Mouse (Mus musculus): ENCODE measurements at regions not wholly inside any gene's neighbourhood (a gene's known extent, or its start where the extent isn't known, plus 50 kb on each side); places are given as distances from the start of the nearest gene placed in this dataset.
"Not testable (repeated sequence)": the region's sequence is repeated elsewhere in the genome, so short reads cannot be mapped to it uniquely, and the experiment has no call there.

DNA sequence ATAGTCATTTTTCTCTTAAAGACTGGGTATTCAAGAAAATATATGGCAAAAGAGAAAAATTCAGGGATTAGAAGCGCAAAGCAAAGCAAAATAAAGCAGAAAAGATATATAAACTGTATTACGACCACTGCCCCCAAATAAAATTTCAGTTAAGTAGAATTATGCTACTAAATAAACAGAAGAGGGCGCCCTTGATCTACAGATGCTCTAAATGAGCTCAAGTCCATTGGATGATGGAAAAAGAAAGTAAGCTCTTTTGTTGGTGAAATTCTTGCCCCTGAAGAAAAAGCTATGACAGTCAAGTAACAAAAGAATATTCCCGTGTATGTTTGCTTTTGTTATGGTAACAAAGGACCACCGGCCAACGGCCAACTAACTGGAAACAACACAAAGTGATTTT, 165.5 kb upstream of the Stk26 start:
- intact Hi-C loops (cut with DNase I), result loop anchor here (5.0 to 10.0 kb wide), 3 partner anchors 209 to 697 kb away; partner anchors contain the start of gene Rap2c
- DNase-seq, result peak in 1 of 2 experiments; percentile 3

DNA sequence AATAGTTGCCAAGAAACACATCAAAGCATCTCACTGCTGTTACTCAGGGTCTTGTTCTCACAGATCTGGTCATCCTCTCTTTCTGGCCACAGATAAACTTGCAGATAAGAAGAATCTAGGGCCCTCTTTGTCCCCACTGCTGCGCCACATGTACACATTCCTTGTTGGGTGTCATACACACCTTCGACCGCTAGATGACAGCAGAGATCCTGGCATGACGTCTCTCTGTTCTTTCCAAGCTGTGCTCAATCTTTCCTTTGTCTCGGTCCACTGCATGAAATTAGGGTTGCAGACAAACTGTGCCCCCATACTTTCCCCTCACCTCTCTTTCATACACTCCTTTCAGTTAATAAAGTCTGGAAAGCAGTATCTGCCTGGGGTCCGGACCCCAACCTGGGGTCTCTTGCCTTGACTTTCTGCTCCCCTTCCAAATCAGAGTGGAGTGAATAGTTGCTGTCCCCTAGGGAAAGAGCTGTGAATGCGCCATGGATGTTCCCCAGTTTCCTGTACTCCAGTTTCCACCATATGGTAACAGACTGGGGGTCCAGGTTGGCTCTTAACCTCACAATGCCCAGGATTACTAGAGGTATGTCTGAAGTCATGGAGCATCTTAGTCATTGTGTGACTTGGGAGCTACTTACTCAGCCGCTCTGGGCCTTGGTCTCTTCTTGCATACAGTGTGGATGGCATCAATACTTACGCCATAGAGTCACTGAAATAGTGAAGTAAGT, 182.8 kb upstream of the Stk26 start:
- DNase-seq, result peak; percentile 40 to 71
- intact Hi-C loops (cut with DNase I), result no loop called here

DNA sequence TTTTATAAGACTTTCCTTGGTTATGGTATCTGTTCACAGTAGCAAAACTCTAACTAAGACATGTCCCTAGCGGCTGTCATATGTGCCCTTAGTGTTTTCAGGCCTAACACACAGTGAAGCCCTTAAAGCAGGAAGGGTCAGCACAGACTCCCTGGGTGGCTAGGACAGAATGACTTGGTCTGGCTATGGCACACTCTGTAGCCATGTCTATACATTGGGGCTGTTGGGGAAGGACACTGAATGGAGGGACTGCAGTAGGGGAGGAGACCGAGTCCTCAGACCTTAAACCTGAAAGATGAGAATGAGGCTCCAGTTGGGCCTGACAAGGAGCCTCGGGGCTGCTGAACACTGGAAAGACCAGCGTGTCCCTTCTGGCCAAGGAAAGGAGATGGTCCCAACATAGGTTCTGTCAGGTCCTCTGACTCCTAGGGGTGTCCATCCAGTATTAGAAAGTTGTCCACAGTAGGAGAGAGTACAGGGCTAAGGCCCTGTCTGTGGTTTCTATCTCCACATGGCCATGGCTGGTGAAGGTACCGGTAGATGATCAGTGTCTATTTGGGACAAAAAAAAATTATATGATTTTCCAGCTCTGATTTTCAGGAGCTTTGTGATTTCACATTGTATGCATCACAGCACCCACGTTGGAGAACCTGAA, 183.5 kb upstream of the Stk26 start:
- intact Hi-C loops (cut with DNase I), result no loop called here
- DNase-seq, result no peak

DNA sequence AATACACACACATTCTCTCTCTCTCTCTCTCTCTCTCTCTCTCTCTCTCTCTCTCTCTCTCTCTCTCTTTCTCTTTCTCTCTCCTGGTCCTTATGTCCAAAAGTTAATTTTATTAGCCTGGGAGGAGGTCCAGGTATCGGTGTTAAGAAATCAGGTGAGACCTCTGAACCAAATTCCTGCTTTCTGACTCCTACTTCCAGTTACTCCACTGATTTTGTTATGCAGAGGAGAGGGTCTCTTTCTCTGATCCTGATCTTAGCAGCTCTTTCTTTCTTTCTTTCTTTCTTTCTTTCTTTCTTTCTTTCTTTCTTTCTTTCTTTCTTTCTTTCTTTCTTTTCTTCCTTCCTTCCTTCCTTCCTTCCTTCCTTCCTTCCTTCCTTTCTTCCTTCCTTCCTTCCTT, 185.5 kb upstream of the Stk26 start:
- intact Hi-C loops (cut with DNase I), result not testable (repeated sequence)

DNA sequence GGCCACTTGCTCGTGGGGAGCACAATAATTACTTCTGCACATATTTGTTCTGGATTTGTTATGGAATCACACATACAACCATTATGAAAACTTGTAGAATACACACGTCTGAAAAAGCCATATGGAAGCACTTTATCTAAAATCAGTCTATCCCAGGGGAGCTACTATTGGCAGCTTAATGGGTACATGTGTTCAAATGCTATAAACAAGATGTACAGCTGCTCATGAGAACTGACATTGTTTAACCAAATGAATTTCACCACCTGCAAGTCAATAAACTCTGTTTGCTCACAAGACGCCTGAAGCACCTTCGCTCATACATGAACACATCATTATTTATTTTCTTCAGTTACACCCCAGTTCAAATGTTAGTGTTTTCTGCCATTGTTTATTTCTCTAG, 199.5 kb upstream of the Stk26 start:
- intact Hi-C loops (cut with DNase I), result no loop called here
- no peak for DNase-seq

More for the DNA sequence above, 185.5 kb upstream of the Stk26 start:
- DNase-seq, result not testable (repeated sequence)

DNA sequence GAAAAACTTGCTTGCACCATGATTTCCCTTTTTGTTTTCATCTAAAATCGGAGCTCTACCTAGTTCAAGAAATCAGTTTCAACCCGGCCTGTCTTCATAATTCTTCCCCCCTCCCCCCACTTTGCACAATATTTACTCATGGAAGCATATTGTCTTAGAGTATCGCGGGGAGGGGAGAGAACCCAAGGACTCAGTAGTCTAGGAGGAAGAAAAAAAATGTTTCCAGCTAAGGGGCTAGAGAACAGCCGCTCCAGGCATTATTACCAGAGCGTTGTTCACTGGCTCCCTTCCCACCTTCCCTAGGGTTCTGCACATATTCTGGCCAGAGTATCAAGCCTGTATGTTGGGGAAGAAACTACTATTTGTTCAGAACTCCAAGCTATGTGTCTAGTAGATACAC, 205.2 kb upstream of the Stk26 start:
- intact Hi-C loops (cut with DNase I), result loop anchor here (10.0 kb wide), 1 partner anchor 379 kb away; the partner anchor contains the start of gene Rap2c
- DNase-seq, result no peak

DNA sequence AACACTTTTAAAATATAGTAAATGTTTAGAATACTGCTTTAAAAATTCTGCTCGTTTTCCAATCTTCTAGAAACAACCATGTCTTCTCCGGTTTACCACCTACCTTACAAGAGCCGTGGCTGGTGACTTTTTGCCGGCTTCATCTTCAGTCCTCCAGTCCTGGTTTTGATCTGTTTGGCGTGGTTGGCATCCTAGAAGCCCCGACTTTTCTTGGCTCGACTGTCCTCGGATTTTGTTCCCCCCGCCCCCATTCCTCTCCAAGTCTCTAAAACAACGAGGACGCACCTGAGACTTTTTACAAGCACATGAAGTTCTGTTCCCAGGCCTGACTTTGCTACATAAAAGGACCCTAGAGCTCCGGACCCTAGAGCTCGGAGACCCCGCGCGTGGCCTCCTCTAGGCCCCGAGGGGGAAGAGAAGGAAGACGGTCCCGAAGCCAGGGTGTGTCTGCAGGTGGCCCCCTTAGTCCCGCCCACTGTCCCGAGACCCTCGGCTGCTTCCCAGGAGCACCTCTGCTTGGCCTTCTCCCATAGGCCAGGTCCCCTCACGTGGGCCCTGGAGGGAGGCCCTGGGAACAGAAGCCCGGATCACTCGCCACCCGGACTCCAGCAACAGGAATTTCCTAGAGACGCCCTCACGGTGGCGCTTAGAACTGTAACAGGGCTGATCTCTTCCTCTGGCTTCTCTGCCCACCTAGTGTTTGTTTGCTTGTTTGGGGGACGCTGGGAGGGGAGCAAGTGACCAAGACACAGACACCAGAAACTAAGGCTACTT, 205.8 kb upstream of the Stk26 start:
- intact Hi-C loops (cut with DNase I), result loop anchor here (10.0 kb wide), 1 partner anchor 380 kb away; the partner anchor contains the start of gene Rap2c
- DNase-seq, result peak; percentile 76 to 81

DNA sequence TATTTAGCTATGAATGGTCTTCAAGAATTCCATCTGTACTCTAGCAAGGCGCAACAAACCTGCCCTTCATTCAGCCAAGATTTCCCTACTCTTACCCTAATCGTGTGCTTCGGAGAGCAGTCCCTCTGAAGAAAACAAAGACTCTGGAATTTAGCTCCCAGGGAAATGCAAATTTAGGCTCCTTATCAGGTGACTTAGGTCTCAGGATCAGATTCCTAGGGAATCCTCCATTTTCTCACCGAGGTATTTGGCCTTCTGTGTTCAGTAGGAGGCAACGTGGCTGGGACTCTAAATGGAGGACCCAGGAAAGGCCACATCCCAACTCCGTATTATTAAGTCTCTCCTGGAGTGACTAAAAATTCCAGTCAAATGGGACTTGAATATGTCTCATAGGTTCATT, 204.2 kb upstream of the Olfr1324 start:
- DNase-seq, result no peak
- intact Hi-C loops (cut with DNase I), result loop anchor here (10.0 kb wide), 1 partner anchor 382 kb away; the partner anchor contains the start of gene Rap2c

DNA sequence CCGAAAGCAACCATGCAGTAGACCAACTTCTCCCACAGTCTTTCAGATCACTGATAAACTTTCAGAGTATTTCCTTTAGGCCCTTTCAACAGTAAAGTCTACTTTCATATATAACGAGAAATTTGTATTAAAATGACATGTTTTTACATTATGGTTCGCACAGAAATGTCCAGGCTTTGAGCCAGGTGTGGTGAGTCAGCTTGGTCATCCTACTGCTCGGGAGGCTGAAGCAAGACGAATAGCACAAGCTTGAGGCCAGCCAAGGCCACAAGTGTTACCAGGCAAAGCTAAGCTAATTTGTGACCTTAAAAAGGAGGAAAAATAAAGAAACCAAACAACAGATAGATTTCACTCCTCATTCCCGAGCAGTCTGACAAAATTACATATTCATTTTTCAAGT, 197.0 kb upstream of the Olfr1324 start:
- intact Hi-C loops (cut with DNase I), result no loop called here
- DNase-seq, result no peak

DNA sequence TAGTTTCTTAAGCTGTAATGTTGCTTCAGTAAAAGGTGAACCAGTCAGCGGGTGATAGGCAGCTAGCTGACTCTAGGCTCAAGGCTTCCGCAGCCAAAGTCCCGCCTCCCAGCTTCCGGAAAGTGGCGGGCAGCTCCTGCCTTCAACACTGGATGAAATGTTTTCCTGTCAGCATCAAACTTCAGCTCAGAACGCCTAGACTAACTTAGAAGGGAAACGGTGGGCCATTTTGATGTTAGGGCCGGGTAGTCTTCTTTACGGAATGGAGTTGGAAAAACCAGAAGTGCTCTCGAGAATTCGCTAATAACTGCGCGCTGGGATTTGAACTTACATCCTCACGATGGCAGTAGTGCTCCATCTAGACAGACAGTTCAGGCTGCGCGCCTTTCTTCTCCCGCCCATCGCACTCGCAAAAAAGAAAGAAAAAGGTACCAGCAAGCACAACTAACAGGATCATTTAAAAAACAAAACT, 194.7 kb upstream of the Olfr1324 start:
- intact Hi-C loops (cut with DNase I), result no loop called here
- peak in 1 of 2 experiments; percentile 89 for DNase-seq

DNA sequence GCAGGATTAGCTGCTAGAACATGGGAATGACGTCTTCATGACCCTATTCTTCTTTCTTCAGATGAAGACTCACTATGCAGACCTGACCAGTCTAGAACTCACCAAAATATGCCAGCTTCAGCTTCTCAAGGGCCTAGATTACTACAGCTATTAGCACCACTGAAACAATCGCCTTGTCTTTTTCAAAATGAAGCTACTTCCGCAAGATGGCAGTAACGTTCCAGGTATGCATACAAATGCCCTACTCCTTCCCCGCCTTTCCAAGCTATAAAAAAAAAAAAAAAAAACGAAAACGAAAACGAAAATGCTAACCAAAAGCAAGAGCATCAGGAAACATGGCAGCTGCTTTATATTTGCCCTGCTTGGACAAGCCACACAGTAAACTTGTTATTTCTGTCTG, 192.6 kb upstream of the Olfr1324 start:
- DNase-seq, result peak in 1 of 2 experiments; percentile 53
- intact Hi-C loops (cut with DNase I), result no loop called here

DNA sequence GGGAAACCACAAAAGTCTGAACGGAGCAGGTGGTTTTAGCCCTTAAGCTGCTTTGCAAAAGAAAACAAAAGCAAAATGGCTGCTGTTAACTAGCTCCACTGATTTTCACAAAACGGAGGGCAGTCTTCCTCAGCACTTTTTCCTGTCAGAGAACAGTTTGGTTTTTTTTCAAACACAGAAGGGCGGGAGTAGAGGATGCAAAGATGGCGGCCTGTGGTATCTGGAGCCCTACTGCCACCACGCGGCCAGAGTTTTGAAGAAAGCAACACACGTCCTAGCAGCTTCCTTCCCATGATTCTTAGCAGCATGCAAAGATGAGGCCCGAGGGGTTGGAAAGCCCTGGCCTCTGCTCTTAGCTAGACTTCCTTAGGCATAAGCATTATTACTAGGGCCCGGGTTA, 191.6 kb upstream of the Olfr1324 start:
- peak in 1 of 2 experiments; percentile 87 for DNase-seq
- intact Hi-C loops (cut with DNase I), result no loop called here

DNA sequence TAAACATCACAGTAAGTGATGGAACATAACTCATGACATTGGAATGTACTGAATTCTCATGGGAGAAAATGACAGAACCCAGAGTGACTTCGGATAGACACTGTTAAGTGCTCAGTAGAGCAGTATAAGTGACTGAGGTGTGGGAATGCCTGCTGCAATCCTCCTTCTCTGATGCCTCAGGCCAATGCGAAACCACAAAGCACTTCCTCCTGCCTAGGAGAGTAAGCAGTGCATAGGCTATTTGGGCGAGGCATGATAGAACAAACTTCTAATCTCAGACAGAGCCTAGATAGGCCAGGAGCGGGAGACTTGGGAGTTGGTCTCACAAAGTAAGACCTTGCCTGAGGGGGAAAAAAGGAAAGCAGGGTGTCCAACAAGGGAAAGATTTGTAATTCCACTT, 190.6 kb upstream of the Olfr1324 start:
- intact Hi-C loops (cut with DNase I), result no loop called here
- no peak for DNase-seq

DNA sequence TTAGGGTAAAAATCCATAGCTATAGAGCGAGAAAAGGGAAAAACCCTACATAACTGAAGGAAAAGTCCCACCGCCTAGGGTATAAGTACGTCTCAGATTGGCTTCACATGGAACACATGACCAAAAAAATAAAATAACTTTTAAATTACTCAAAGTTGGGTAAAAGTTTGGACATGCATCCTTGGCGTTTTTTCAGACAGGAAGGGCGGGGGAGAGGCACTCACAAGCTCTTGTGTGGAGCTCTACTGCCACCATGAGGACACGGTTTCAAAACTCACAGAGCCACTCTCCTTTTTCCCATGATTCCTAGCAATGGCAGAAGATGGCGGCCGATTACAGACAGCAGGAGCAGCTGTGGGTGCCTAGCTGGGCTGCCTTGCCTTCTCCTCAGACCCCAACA, 188.6 kb upstream of the Olfr1324 start:
- intact Hi-C loops (cut with DNase I), result not testable (repeated sequence)
- peak in 1 of 2 experiments; percentile 96 for DNase-seq

DNA sequence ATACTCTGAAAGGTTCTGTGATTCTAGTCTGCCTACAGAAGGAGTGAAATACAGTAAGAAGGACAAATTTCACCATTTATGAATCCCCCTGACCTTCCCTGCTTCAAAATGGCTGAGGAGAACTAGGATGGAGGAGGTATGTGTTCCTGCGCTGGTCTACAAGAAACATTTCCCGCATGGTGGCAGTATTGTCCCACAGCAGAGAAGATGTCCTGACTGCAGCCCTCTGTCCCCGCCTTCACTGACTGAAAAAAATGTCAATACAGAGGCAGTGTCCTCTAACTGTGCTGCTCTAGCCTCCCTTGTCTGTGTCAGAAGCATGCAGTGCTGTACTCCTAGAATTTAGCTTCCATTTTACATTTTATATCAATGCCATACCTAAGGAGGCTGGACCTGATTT, 186.6 kb upstream of the Olfr1324 start:
- DNase-seq, result peak in 1 of 2 experiments; percentile 88
- intact Hi-C loops (cut with DNase I), result loop anchor here (5.0 kb wide), 1 partner anchor 43 kb away; no protein-coding TSS in a partner anchor

DNA sequence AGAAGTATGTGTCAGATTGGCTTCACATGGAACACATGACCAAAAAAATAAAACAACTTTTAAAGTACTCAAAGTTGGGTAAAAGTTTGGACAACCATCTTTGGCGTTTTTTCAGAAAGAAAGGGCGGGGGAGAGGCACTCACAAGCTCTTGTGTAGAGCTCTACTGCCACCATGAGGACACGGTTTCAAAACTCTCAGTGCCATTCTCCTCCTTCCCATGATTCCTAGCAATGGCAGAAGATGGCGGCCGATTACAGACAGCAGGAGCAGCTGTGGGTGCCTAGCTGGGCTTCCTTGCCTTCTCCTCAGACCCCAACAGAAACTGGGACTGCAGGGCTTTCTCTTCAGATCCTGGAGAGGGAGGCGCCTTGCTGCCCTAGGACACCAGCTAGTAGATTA, 186.1 kb upstream of the Olfr1324 start:
- intact Hi-C loops (cut with DNase I), result loop anchor here (5.0 kb wide), 1 partner anchor 42 kb away; no protein-coding TSS in a partner anchor
- DNase-seq, result peak; percentile 16 to 82

DNA sequence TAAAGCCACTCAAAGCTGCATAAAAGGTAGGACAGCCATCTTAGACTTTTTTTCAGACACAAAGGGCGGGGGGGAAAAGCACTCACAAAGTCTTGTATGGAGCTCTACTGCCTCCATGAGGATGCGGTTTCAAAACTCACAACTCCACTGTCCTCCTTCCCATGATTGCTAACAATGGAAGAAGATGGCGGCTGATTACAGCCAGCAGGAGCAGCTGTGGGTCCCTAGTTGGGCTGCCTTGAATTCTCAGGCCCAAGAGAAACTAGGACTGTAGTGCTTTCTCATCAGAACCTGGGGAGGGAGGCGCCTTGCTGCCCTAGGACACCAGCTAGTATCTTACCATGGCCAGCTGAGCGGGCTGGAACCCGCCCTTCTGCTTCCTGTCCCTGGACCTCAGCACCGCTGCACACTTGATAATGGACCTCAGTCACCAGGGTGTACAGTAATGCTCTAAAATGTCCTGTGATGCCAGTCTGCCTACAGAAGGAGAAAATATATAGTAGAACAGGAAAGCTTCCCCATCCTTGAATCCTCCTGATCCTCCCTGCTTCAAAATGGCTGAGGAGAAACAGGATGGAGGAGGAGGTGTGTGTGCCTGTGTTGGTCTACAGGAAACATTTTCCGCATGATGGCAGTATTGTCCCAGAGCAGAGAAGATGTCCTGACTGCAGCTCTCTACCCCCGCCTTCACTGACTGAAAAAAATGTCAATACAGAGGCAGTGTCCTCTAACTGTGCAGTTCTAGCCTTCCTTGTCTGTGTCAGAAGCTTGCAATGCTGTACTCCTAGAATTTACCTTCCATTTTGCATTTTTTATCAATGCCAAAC, 183.7 kb upstream of the Olfr1324 start:
- DNase-seq, result peak in 1 of 2 experiments; percentile 92
- intact Hi-C loops (cut with DNase I), result loop anchor here (2.0 to 5.0 kb wide), 2 partner anchors 13 to 40 kb away; no protein-coding TSS in a partner anchor

DNA sequence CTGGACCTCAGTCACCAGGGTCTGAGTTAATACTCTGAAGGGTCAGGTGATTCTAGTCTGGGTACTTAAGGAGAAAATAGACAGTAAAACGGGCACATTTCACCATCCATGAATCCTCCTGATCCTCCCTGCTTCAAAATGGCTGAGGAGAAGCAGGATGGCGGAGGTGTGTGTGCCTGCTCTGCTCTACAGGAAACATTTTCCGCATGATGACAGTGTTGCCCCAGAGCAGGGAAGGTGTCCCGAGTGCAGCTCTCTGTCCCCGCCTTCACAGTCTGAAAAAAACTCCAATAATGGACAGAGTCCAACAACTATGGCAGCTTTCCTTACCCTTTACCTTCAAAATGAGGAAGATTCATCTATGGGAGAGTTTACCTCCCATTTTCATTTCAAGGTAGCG, 179.8 kb upstream of the Olfr1324 start:
- intact Hi-C loops (cut with DNase I), result not testable (repeated sequence)

DNA sequence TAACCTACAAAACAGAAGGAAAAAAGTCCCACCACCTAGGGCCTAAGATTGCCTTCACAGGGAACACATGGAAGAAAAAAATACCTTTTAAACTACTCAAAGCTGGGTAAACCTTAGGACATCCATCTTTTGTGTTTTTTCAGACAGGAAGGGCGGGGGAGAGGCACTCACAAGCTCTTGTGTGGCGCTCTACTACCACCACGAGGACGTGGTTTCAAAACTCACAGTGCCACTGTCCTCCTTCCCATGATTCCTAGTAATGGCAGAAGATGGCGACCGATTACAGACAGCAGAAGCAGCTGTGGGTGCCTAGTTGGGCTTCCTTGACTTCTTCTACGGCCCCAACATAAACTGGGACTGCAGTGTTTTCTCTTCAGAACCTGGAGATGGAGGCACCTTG, 179.3 kb upstream of the Olfr1324 start:
- intact Hi-C loops (cut with DNase I), result no loop called here
- DNase-seq, result peak in 1 of 2 experiments; percentile 89

More for the DNA sequence above, 179.8 kb upstream of the Olfr1324 start:
- DNase-seq, result not testable (repeated sequence)

DNA sequence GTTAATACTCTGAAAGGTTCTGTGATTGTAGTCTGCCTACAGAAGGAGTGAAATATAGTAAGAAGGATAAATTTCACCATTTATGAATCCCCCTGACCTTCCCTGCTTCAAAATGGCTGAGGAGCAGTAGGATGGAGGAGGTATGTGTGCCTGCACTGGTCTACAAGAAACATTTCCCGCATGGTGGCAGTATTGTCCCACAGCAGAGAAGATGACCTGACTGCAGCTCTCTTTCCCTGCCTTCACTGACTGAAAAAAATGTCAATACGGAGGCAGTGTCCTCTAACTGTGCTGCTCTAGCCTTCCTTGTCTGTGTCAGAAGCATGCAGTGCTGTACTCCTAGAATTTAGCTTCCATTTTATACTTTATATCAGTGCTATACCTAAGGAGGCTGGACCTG, 177.2 kb upstream of the Olfr1324 start:
- intact Hi-C loops (cut with DNase I), result not testable (repeated sequence)
- DNase-seq, result peak in 1 of 2 experiments; percentile 86

All from heart, postnatal 14 days (tissue).